Mouse (Mus musculus): ENCODE data around the gene Hjurp. TPM values are rescaled to one million over a fixed set of nuclear protein-coding genes. Genes with fewer than 3 reads are reported as not detected.
A peak's percentile ranks its signal among the peaks of the same experiment; 100 is the strongest.

Gene Hjurp
- polyA plus RNA-seq, 1 experiment from 2014 or later: 182 TPM

DNA sequence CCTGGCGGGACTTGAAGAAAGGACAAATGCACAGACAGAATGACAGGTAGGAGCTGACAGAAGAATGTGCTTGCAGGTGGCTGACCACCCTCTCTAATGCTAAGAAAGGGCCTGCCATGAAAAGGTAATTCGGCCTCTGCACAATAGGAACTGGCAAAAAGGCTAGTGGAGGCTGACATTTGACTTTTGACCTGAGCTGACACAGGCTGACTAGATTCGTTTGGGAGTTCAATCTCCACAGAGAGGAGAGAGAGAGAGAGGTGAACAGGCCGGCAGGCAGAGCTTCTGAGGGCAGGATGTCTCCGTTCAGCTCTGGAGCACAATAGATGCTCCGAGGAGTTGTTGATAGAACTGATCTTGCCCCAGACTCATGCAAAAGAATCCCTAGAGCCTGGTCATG, 31.0 kb downstream of the Hjurp start:
- no peaks in the 10 kb centered on the region for H3K27me3 ChIP-seq (replicated peaks; ENCODE audit: control insufficient read depth, insufficient read depth, low read length)
- ATAC-seq (replicated peaks; ENCODE audit: low FRiP score, low TSS enrichment, low read depth): no peak

DNA sequence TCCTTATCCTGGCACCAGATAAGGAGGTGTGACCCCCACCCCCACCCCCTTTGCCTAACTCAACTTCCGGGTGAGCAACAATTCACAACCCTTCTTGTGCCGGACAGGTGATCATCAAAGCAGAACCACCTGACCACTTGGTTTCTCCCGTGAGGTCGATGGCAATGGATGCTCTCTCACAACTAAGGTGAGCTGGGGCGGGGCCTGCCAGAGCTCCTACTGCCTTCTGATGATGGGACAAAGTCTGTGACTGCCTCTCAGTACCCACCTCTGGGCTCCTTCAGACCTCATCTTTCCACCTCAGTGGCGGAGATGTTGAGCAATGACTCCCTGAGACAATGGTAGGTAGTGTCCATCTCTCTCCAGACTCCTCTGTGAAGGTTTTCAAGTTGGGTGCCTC, 31.6 kb downstream of the Hjurp start:
- H3K27me3 ChIP-seq (replicated peaks; ENCODE audit: control insufficient read depth, insufficient read depth, low read length): no peaks in the 10 kb centered on the region
- H3K4me2 ChIP-seq (ENCODE audit: low read length): no peak overlapping the region
- peaks cover 68% of the 10 kb centered on the region for H3K9me3 ChIP-seq (ENCODE audit: control insufficient read depth, low read length)
- H3K4me3 ChIP-seq (ENCODE audit: low read depth, low read length): no peak overlapping the region
- no peaks in the 10 kb centered on the region for H3K4me1 ChIP-seq (replicated peaks; ENCODE audit: control insufficient read depth, insufficient read depth, low read length)
- H3K9ac ChIP-seq (ENCODE audit: low read length): no peak overlapping the region
- no peaks in the 10 kb centered on the region for H3K36me3 ChIP-seq (ENCODE audit: control insufficient read depth, insufficient read depth, low read length)
- ATAC-seq (replicated peaks; ENCODE audit: low FRiP score, low TSS enrichment, low read depth): no peak
- no peak overlapping the region for H3K27ac ChIP-seq (ENCODE audit: low read depth)
- DNase-seq (ENCODE audit: low spot score): no peak
- WGBS: 76% methylated on average over 6 of the region's 6 CpGs

More for the DNA sequence above, 31.0 kb downstream of the Hjurp start:
- no peaks in the 10 kb centered on the region for H3K36me3 ChIP-seq (ENCODE audit: control insufficient read depth, insufficient read depth, low read length)
- H3K4me1 ChIP-seq (replicated peaks; ENCODE audit: control insufficient read depth, insufficient read depth, low read length): no peaks in the 10 kb centered on the region
- no peak for DNase-seq (ENCODE audit: low spot score)
- 47% methylated on average over 6 of the region's 6 CpGs for WGBS
- H3K4me2 ChIP-seq (ENCODE audit: low read length): no peak overlapping the region
- no peak overlapping the region for H3K9ac ChIP-seq (ENCODE audit: low read length)
- H3K27ac ChIP-seq (ENCODE audit: low read depth): no peak overlapping the region
- no peak overlapping the region for H3K4me3 ChIP-seq (ENCODE audit: low read depth, low read length)
- H3K9me3 ChIP-seq (ENCODE audit: control insufficient read depth, low read length): peaks cover 68% of the 10 kb centered on the region

DNA sequence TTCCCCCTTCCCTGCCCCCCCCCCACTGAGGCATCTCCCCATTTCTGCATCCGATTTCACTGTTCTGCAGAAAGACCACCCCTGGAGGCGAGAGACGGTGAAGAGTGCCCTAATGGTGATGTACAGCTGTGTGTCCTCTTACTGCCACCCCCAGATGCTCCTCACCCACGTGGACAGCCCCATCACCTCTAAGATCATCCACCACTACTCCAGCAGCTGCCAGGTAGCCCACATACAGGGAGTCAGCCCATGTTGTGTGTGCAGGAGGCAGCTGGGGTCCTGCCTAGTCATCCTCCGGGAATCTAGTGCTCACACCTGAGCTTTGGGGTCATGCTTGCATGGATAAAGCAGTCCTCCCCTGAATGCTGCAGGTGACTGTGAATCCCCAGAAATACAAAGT, 33.6 kb downstream of the Hjurp start:
- ATAC-seq (replicated peaks; ENCODE audit: low FRiP score, low TSS enrichment, low read depth): no peak
- H3K36me3 ChIP-seq (ENCODE audit: control insufficient read depth, insufficient read depth, low read length): no peaks in the 10 kb centered on the region
- WGBS: 67% methylated on average over 5 of the region's 5 CpGs
- no peak for DNase-seq (ENCODE audit: low spot score)
- H3K9me3 ChIP-seq (ENCODE audit: control insufficient read depth, low read length): peaks cover 67% of the 10 kb centered on the region
- H3K4me2 ChIP-seq (ENCODE audit: low read length): no peak overlapping the region
- H3K4me3 ChIP-seq (ENCODE audit: low read depth, low read length): no peak overlapping the region
- H3K9ac ChIP-seq (ENCODE audit: low read length): no peak overlapping the region
- H3K4me1 ChIP-seq (replicated peaks; ENCODE audit: control insufficient read depth, insufficient read depth, low read length): no peaks in the 10 kb centered on the region
- no peak overlapping the region for H3K27ac ChIP-seq (ENCODE audit: low read depth)
- no peaks in the 10 kb centered on the region for H3K27me3 ChIP-seq (replicated peaks; ENCODE audit: control insufficient read depth, insufficient read depth, low read length)

DNA sequence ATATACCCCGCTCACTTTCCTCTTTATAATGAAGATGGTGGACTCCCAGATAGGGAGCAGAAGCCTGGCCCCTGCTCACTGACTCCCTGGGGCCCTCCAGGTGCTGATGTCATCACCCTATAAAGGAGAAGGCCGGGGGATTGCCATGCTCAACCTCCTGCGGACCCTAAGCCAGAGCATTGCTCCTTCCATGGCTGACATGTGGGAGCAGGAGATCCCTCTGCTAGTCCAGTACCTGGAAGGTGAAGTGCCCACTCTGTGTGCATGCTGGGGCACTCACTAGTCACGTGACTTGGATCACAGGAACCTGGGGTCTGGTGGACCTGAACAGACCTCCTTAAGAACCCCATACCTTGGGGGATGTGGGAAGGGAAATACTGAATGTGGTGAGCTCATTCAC, 36.9 kb downstream of the Hjurp start:
- no peak overlapping the region for H3K4me2 ChIP-seq (ENCODE audit: low read length)
- H3K27ac ChIP-seq (ENCODE audit: low read depth): no peak overlapping the region
- no peaks in the 10 kb centered on the region for H3K27me3 ChIP-seq (replicated peaks; ENCODE audit: control insufficient read depth, insufficient read depth, low read length)
- ATAC-seq (replicated peaks; ENCODE audit: low FRiP score, low TSS enrichment, low read depth) (no peak), DNase-seq (ENCODE audit: low spot score) (no peak)
- peaks cover 73% of the 10 kb centered on the region for H3K9me3 ChIP-seq (ENCODE audit: control insufficient read depth, low read length)
- H3K36me3 ChIP-seq (ENCODE audit: control insufficient read depth, insufficient read depth, low read length): no peaks in the 10 kb centered on the region
- H3K9ac ChIP-seq (ENCODE audit: low read length): no peak overlapping the region
- 71% methylated on average over 4 of the region's 4 CpGs for WGBS
- no peak overlapping the region for H3K4me3 ChIP-seq (ENCODE audit: low read depth, low read length)
- no peaks in the 10 kb centered on the region for H3K4me1 ChIP-seq (replicated peaks; ENCODE audit: control insufficient read depth, insufficient read depth, low read length)

DNA sequence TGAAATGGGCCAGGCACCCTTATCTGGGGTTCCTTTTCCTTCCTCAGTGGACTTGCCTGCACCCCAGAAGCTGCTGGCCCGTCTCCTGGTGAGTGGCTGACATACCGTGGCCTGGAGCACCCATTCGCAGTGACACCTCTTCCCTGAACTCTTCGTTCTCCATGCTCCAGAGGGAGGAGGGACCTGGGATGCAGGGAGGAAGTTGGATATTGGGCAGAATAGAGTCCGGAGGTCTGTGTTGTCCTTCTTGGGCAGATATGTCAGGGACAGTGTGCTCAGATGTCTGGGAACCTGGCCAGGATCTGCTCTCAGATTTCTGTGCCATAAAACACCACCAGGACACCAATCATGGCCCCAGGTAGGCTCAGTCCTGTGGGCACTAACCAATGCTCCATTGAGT, 37.4 kb downstream of the Hjurp start:
- 76% methylated on average over 5 of the region's 5 CpGs for WGBS
- Histone ChIP-seq H3K9me3 (ENCODE audit: control insufficient read depth, low read length) (peaks cover 75% of the 10 kb centered on the region), H3K27ac (ENCODE audit: low read depth) (no peak overlapping the region), H3K4me2 (ENCODE audit: low read length) (no peak overlapping the region), H3K4me3 (ENCODE audit: low read depth, low read length) (no peak overlapping the region), H3K27me3 (replicated peaks; ENCODE audit: control insufficient read depth, insufficient read depth, low read length) (no peaks in the 10 kb centered on the region), H3K4me1 (replicated peaks; ENCODE audit: control insufficient read depth, insufficient read depth, low read length) (no peaks in the 10 kb centered on the region), H3K9ac (ENCODE audit: low read length) (no peak overlapping the region), H3K36me3 (ENCODE audit: control insufficient read depth, insufficient read depth, low read length) (no peaks in the 10 kb centered on the region)
- ATAC-seq (replicated peaks; ENCODE audit: low FRiP score, low TSS enrichment, low read depth) (no peak), DNase-seq (ENCODE audit: low spot score) (no peak)

DNA sequence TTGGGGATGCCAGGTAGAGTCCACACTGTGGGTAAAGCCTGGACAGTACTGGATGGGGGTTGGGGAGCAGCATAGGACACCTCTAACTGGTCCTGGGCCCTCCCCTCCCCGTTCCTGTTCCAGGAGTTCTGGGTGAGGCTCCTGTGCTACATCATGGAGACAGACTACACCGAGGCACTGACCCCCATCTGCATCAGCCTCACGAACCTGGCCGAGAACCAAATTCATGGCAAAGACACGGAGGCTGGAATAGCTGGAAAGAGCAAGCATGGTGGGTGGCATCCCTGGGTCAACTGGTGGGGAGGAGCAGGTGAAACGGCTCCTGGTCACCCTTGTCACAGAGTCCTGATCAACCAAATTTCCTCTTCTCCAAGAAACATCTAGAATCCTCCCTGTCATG, 38.7 kb downstream of the Hjurp start:
- Histone ChIP-seq H3K4me2 (ENCODE audit: low read length) (no peak overlapping the region), H3K4me1 (replicated peaks; ENCODE audit: control insufficient read depth, insufficient read depth, low read length) (no peaks in the 10 kb centered on the region), H3K27me3 (replicated peaks; ENCODE audit: control insufficient read depth, insufficient read depth, low read length) (no peaks in the 10 kb centered on the region), H3K36me3 (ENCODE audit: control insufficient read depth, insufficient read depth, low read length) (no peaks in the 10 kb centered on the region), H3K27ac (ENCODE audit: low read depth) (no peak overlapping the region), H3K9ac (ENCODE audit: low read length) (no peak overlapping the region), H3K4me3 (ENCODE audit: low read depth, low read length) (no peak overlapping the region), H3K9me3 (ENCODE audit: control insufficient read depth, low read length) (peaks cover 84% of the 10 kb centered on the region)
- ATAC-seq (replicated peaks; ENCODE audit: low FRiP score, low TSS enrichment, low read depth) (no peak; the same call in 1 of the 2 replicates), DNase-seq (ENCODE audit: low spot score) (no peak)
- WGBS: 77% methylated on average over 6 of the region's 6 CpGs

DNA sequence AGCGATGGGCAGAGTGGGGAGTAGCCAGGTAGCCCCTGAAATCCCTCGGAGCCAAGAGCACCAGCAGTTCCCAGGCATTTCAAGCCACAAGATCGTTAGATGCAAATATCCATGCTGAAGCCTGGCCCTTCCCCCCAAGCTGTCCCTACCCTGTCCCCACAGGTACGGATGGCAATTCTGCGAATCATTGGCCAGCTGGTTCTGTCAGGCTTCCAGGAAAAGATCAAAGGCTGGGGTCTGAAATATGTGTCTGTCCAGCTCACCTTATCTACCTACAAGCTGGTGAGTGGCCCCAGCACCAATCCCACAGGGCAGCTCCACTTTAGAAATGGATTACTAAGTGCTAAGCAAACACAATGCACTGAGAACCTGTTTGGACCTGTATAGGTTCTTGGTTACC, 40.1 kb downstream of the Hjurp start:
- H3K4me2 ChIP-seq (ENCODE audit: low read length): no peak overlapping the region
- peak; percentile 4; the same call in 1 of the 2 replicates for ATAC-seq (replicated peaks; ENCODE audit: low FRiP score, low TSS enrichment, low read depth)
- WGBS: 77% methylated on average over 5 of the region's 5 CpGs

DNA sequence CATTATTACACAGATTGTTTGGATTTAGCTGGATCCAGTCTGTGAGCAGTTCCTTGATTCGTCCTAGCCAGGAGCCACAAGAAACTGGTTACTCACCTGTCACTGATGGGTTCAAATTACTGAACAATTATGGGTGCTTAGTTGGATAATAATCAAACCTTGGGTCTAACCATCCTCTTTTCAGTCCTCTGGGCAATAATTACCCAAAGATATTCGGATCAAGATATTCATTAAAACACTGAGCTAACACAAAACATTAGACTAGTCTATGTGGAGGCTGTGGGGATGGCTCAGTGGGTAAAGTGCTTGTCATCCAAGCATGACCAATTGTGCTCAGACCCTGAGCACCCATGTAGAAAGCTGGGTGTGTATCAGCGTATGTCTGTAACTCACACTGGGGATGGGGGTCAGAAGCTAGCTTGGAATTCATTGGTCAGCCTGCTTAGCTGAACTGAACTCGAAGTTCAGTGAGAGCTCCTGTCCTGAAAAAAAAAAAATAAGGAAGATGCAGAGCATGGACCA, 41.5 kb downstream of the Hjurp start:
- ATAC-seq (replicated peaks; ENCODE audit: low FRiP score, low TSS enrichment, low read depth) (no peak), DNase-seq (ENCODE audit: low spot score) (no peak)
- H3K27ac ChIP-seq (ENCODE audit: low read depth): no peak overlapping the region
- peaks cover 89% of the 10 kb centered on the region for H3K9me3 ChIP-seq (ENCODE audit: control insufficient read depth, low read length)
- H3K4me2 ChIP-seq (ENCODE audit: low read length): no peak overlapping the region
- no peaks in the 10 kb centered on the region for H3K27me3 ChIP-seq (replicated peaks; ENCODE audit: control insufficient read depth, insufficient read depth, low read length)
- no peaks in the 10 kb centered on the region for H3K36me3 ChIP-seq (ENCODE audit: control insufficient read depth, insufficient read depth, low read length)
- no peaks in the 10 kb centered on the region for H3K4me1 ChIP-seq (replicated peaks; ENCODE audit: control insufficient read depth, insufficient read depth, low read length)
- WGBS: 65% methylated on average over 4 of the region's 4 CpGs
- no peak overlapping the region for H3K4me3 ChIP-seq (ENCODE audit: low read depth, low read length)
- no peak overlapping the region for H3K9ac ChIP-seq (ENCODE audit: low read length)

More for the DNA sequence above, 40.1 kb downstream of the Hjurp start:
- H3K36me3 ChIP-seq (ENCODE audit: control insufficient read depth, insufficient read depth, low read length): no peaks in the 10 kb centered on the region
- H3K9ac ChIP-seq (ENCODE audit: low read length): no peak overlapping the region
- no peak overlapping the region for H3K4me3 ChIP-seq (ENCODE audit: low read depth, low read length)
- DNase-seq (ENCODE audit: low spot score): no peak
- no peaks in the 10 kb centered on the region for H3K4me1 ChIP-seq (replicated peaks; ENCODE audit: control insufficient read depth, insufficient read depth, low read length)
- H3K9me3 ChIP-seq (ENCODE audit: control insufficient read depth, low read length): peaks cover 83% of the 10 kb centered on the region
- no peaks in the 10 kb centered on the region for H3K27me3 ChIP-seq (replicated peaks; ENCODE audit: control insufficient read depth, insufficient read depth, low read length)
- no peak overlapping the region for H3K27ac ChIP-seq (ENCODE audit: low read depth)

DNA sequence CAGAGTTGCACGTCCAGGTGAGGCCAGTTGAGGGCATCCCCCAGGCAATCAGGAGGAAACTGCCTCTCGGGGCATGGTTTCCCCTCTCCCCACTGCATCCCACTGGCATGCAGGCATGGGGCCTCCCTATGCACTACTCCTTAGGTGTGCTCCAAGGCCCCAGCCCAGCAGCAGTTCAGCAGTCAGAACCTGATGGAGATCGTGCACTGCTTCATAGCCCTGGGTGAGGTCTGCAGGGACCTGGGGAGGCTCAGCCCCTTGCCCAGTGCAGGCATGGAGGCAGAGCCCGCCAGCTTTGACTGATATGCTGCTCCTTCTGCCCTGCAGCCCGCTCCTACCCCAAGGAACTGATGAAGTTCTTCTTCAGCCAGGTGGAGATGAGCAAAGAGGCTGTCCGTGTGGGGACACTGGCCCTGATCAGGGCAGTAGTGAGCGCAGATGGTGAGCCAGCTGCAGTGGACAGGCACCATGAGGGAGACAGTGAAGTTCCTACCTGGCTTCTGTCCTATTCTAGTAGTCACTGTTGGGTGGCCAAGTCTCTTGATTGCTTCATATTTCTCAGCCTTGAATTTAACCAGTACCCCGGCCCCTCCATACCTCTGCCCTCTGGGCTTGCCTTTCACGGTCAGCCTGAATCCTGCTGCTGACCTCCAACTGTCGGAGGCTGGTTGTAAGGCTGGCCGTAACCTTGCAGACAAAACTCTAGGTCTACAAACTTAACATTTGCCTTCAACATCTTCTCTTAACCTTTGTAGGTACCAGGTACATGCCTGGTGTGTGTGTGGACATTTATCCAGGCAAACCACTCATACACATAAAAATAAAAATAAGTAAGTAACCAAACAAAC, 42.2 kb downstream of the Hjurp start:
- 64% methylated on average over 11 of the region's 11 CpGs for WGBS
- H3K4me3 ChIP-seq (ENCODE audit: low read depth, low read length): no peak overlapping the region
- ATAC-seq (replicated peaks; ENCODE audit: low FRiP score, low TSS enrichment, low read depth): no peak
- H3K4me1 ChIP-seq (replicated peaks; ENCODE audit: control insufficient read depth, insufficient read depth, low read length): no peaks in the 10 kb centered on the region
- H3K9me3 ChIP-seq (ENCODE audit: control insufficient read depth, low read length): peaks cover 89% of the 10 kb centered on the region
- H3K27me3 ChIP-seq (replicated peaks; ENCODE audit: control insufficient read depth, insufficient read depth, low read length): no peaks in the 10 kb centered on the region
- no peak overlapping the region for H3K4me2 ChIP-seq (ENCODE audit: low read length)
- H3K27ac ChIP-seq (ENCODE audit: low read depth): no peak overlapping the region
- no peak overlapping the region for H3K9ac ChIP-seq (ENCODE audit: low read length)
- no peak for DNase-seq (ENCODE audit: low spot score)
- H3K36me3 ChIP-seq (ENCODE audit: control insufficient read depth, insufficient read depth, low read length): no peaks in the 10 kb centered on the region

All from intestine, embryonic 14.5 days (tissue).